Mouse (Mus musculus): ENCODE data around the gene Cnbp. TPM values are rescaled to one million over a fixed set of nuclear protein-coding genes. Genes with fewer than 3 reads are reported as not detected.

Cnbp gene
- polyA plus RNA-seq, 1 experiment = 123 TPM

- peaks cover 4% of the 10 kb centered on the region for H3K36me3 ChIP-seq (ENCODE audit: control insufficient read depth, insufficient read depth, low read length)
- TF ChIP-seq CTCF (IDR thresholded peaks at IDR 0.05; ENCODE audit: extremely low read depth, insufficient read depth, insufficient read length, insufficient replicate concordance) = no peak
- no peak for TF ChIP-seq POLR2A (IDR thresholded peaks at IDR 0.05; ENCODE audit: low read depth, low read length)
- 80% methylated on average over 4 of the region's 4 CpGs for WGBS
- H3K27me3 ChIP-seq (ENCODE audit: control insufficient read depth, insufficient read depth, low read length) = no peaks in the 10 kb centered on the region
- H3K4me1 ChIP-seq (ENCODE audit: control insufficient read depth, insufficient read depth, insufficient read length) = peaks cover 3% of the 10 kb centered on the region
- DNase-seq (ENCODE audit: low read depth in 1 of 2, low spot score in 2 of 2) = no peak
- no peak overlapping the region for H3K4me3 ChIP-seq (ENCODE audit: extremely low read depth, insufficient read depth, insufficient read length)
- no peak overlapping the region for H3K27ac ChIP-seq (ENCODE audit: insufficient read depth, low read length)
Observed at GRCm38 (mm10) chr6:87853446-87853845, 2.5 kb upstream of the Cnbp start.

- Histone ChIP-seq H3K27me3 (ENCODE audit: control insufficient read depth, insufficient read depth, low read length) (no peaks in the 10 kb centered on the region), H3K4me3 (ENCODE audit: extremely low read depth, insufficient read depth, insufficient read length) (no peak overlapping the region), H3K36me3 (ENCODE audit: control insufficient read depth, insufficient read depth, low read length) (peaks cover 6% of the 10 kb centered on the region), H3K4me1 (ENCODE audit: control insufficient read depth, insufficient read depth, insufficient read length) (peaks cover 3% of the 10 kb centered on the region), H3K27ac (ENCODE audit: insufficient read depth, low read length) (no peak overlapping the region)
- 88% methylated on average over 6 of the region's 6 CpGs for WGBS
- no peak for DNase-seq (ENCODE audit: low read depth in 1 of 2, low spot score in 2 of 2)
- TF ChIP-seq CTCF (IDR thresholded peaks at IDR 0.05; ENCODE audit: extremely low read depth, insufficient read depth, insufficient read length, insufficient replicate concordance) (no peak), POLR2A (IDR thresholded peaks at IDR 0.05; ENCODE audit: low read depth, low read length) (no peak)
Observed at GRCm38 (mm10) chr6:87851871-87852270, 965 bp upstream of the Cnbp start.

- DNase-seq (ENCODE audit: low read depth in 1 of 2, low spot score in 2 of 2) = peak in 1 of 2 experiments; percentile 38
- under 1% methylated on average over 72 of the region's 73 CpGs for WGBS
- no peak for TF ChIP-seq CTCF (IDR thresholded peaks at IDR 0.05; ENCODE audit: extremely low read depth, insufficient read depth, insufficient read length, insufficient replicate concordance)
- TF ChIP-seq POLR2A (IDR thresholded peaks at IDR 0.05; ENCODE audit: low read depth, low read length) = no peak
- H3K36me3 ChIP-seq (ENCODE audit: control insufficient read depth, insufficient read depth, low read length) = peaks cover 9% of the 10 kb centered on the region
- no peaks in the 10 kb centered on the region for H3K27me3 ChIP-seq (ENCODE audit: control insufficient read depth, insufficient read depth, low read length)
- peaks cover 3% of the 10 kb centered on the region for H3K4me1 ChIP-seq (ENCODE audit: control insufficient read depth, insufficient read depth, insufficient read length)
- peak overlapping the region; percentile 98 for H3K27ac ChIP-seq (ENCODE audit: insufficient read depth, low read length)
- H3K4me3 ChIP-seq (ENCODE audit: extremely low read depth, insufficient read depth, insufficient read length) = peak overlapping the region; percentile 96
Observed at GRCm38 (mm10) chr6:87850155-87850899, 579 bp downstream of the Cnbp start.

- WGBS = 0% methylated on average over 8 of the region's 8 CpGs
- H3K27ac ChIP-seq (ENCODE audit: insufficient read depth, low read length) = peak overlapping the region; percentile 98
- DNase-seq (ENCODE audit: low read depth in 1 of 2, low spot score in 2 of 2) = peak in 1 of 2 experiments; percentile 21
- no peaks in the 10 kb centered on the region for H3K27me3 ChIP-seq (ENCODE audit: control insufficient read depth, insufficient read depth, low read length)
- H3K4me1 ChIP-seq (ENCODE audit: control insufficient read depth, insufficient read depth, insufficient read length) = peaks cover 3% of the 10 kb centered on the region
- TF ChIP-seq POLR2A (IDR thresholded peaks at IDR 0.05; ENCODE audit: low read depth, low read length) (no peak), CTCF (IDR thresholded peaks at IDR 0.05; ENCODE audit: extremely low read depth, insufficient read depth, insufficient read length, insufficient replicate concordance) (no peak)
- H3K4me3 ChIP-seq (ENCODE audit: extremely low read depth, insufficient read depth, insufficient read length) = peak overlapping the region; percentile 96
- H3K36me3 ChIP-seq (ENCODE audit: control insufficient read depth, insufficient read depth, low read length) = peaks cover 15% of the 10 kb centered on the region
Observed at GRCm38 (mm10) chr6:87849780-87850154, 1.1 kb downstream of the Cnbp start.

- TF ChIP-seq CTCF (IDR thresholded peaks at IDR 0.05; ENCODE audit: extremely low read depth, insufficient read depth, insufficient read length, insufficient replicate concordance) (no peak), POLR2A (IDR thresholded peaks at IDR 0.05; ENCODE audit: low read depth, low read length) (no peak)
- Histone ChIP-seq H3K27ac (ENCODE audit: insufficient read depth, low read length) (no peak overlapping the region), H3K4me3 (ENCODE audit: extremely low read depth, insufficient read depth, insufficient read length) (no peak overlapping the region), H3K27me3 (ENCODE audit: control insufficient read depth, insufficient read depth, low read length) (no peaks in the 10 kb centered on the region), H3K4me1 (ENCODE audit: control insufficient read depth, insufficient read depth, insufficient read length) (peaks cover 3% of the 10 kb centered on the region), H3K36me3 (ENCODE audit: control insufficient read depth, insufficient read depth, low read length) (peaks cover 35% of the 10 kb centered on the region)
- DNase-seq (ENCODE audit: low read depth in 1 of 2, low spot score in 2 of 2) = no peak
- WGBS = 35% methylated on average over 1 of the region's 1 CpGs
Observed at GRCm38 (mm10) chr6:87846813-87847212, 4.1 kb downstream of the Cnbp start.

- H3K36me3 ChIP-seq (ENCODE audit: control insufficient read depth, insufficient read depth, low read length) = peaks cover 36% of the 10 kb centered on the region
- DNase-seq (ENCODE audit: low read depth in 1 of 2, low spot score in 2 of 2) = no peak
Observed at GRCm38 (mm10) chr6:87845031-87845695, 5.7 kb downstream of the Cnbp start.

GRCm38 (mm10) chr6:87842254-87842653 lies 8.7 kb downstream of the Cnbp start:
- peaks cover 30% of the 10 kb centered on the region for H3K36me3 ChIP-seq (ENCODE audit: control insufficient read depth, insufficient read depth, low read length)
- H3K4me3 ChIP-seq (ENCODE audit: extremely low read depth, insufficient read depth, insufficient read length) = no peak overlapping the region
- peaks cover 5% of the 10 kb centered on the region for H3K4me1 ChIP-seq (ENCODE audit: control insufficient read depth, insufficient read depth, insufficient read length)
- DNase-seq (ENCODE audit: low read depth in 1 of 2, low spot score in 2 of 2) = peak in 1 of 2 experiments; percentile 21
- no peak overlapping the region for H3K27ac ChIP-seq (ENCODE audit: insufficient read depth, low read length)
- TF ChIP-seq CTCF (IDR thresholded peaks at IDR 0.05; ENCODE audit: extremely low read depth, insufficient read depth, insufficient read length, insufficient replicate concordance) = no peak
- TF ChIP-seq POLR2A (IDR thresholded peaks at IDR 0.05; ENCODE audit: low read depth, low read length) = no peak
- WGBS = 43% methylated on average over 1 of the region's 1 CpGs
- H3K27me3 ChIP-seq (ENCODE audit: control insufficient read depth, insufficient read depth, low read length) = no peaks in the 10 kb centered on the region

More at GRCm38 (mm10) chr6:87845031-87845695, 5.7 kb downstream of the Cnbp start:
- Histone ChIP-seq H3K4me3 (ENCODE audit: extremely low read depth, insufficient read depth, insufficient read length) (no peak overlapping the region), H3K27me3 (ENCODE audit: control insufficient read depth, insufficient read depth, low read length) (no peaks in the 10 kb centered on the region), H3K4me1 (ENCODE audit: control insufficient read depth, insufficient read depth, insufficient read length) (peaks cover 3% of the 10 kb centered on the region), H3K27ac (ENCODE audit: insufficient read depth, low read length) (no peak overlapping the region)
- TF ChIP-seq POLR2A (IDR thresholded peaks at IDR 0.05; ENCODE audit: low read depth, low read length) = no peak
- no peak for TF ChIP-seq CTCF (IDR thresholded peaks at IDR 0.05; ENCODE audit: extremely low read depth, insufficient read depth, insufficient read length, insufficient replicate concordance)
- WGBS = 93% methylated on average over 13 of the region's 13 CpGs

All from spleen, adult 2 months (tissue).